Mouse (Mus musculus) left cerebral cortex, adult 18-20 months (tissue): ENCODE measurements around the gene Amdhd1. TPM values are rescaled to one million over a fixed set of nuclear protein-coding genes. Genes with fewer than 3 reads are reported as not detected.
"Not testable (repeated sequence)": the region's sequence is repeated elsewhere in the genome, so short reads cannot be mapped to it uniquely, and the experiment has no call there.

Experiments used
- DNase-seq, 2 experiments: peaks; one replicate each; pipeline ENCODE4 v3.0.0; 2021 to 2022; ENCODE audit warnings: low spot score in 2 of 2, mixed read lengths in 1 of 2
- long read RNA-seq, 2 experiments: library from polyadenylated mRNA; stranded (forward); transcript quantifications; one replicate each; pipeline ENCODE4 v2.0.0; 2021
- total RNA-seq, 2 experiments: library from RNA; stranded (reverse); gene quantifications; 2 replicates each; pipeline ENCODE4 v1.2.3; 2021

The Amdhd1 gene
- total RNA-seq: under 1 TPM; 0.40 to 0.67 TPM
- long read RNA-seq, experiment 1, partial matches to known transcripts: 1 of 1 reads
- long read RNA-seq, experiment 1, other reads (novel, unspliced or antisense): 0 of 1 reads
- long read RNA-seq, experiment 2: 0 reads

DNA sequence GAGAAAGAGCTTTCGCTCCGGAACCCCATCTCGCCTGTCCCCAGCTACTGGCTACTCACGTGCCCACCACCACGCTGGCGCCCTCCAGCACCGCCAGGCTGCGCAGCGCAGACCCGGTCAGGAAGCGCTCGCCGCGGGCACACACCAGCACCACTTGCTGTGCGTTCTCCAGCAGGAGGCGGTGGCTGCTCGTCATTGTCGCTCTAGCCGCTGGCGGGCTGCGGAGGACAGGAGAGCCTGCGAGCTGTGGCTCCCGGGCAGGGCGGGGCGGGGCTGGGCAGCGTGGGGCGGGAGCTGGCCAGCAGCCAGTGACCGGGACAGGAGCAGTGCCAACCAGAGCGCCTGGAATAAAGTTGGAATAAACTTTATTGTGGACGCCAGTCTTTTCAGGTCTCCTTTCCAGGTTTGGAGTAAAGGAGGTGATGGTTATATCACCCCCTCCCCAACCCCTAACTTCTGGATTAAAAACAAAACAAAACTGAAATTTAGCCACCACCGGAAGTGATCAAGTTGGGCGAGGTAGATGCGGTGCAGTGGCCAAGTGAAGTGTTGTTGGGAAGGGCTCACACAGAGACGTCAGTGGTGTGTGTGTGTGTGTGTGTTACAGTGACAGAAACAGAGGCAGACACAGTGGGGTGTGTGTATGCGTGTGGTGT, at the start of gene Amdhd1:
Gene Amdhd1 (minus strand): TSS at position 259 of the 656 bp plus-strand sequence.
- peak; percentile 60 to 65 for DNase-seq

DNA sequence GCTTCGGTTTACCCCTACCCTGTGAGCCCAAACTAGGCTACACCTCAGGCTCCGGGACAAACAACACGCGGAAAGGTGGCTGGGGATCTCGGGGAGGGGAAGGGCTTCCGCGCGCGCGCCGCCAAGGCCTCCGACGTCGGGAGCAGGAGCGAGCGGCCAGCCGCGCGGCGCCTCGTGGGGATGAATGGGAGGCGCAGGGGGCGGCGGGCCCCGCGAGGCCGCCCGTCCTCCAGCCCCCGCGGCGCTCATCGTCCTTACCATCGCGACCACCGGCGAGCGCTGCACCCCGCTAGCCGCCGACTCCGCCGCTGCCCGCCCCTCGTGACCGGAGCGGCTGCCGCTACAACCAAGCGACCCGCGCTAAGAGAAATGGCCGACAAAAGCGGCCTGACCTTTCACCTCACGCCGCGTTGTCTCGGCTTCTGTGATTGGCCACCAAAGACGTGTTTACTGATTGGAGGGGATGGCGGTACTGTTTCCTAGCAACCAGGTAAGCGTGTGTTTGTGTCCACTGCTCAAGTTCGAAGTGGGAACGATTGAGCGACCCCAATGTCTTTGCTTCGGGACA, 49.5 kb upstream of the Amdhd1 start, which contains the start of gene Snrpf:
Gene Snrpf (minus strand): TSS at position 426 of the 568 bp plus-strand sequence.
- DNase-seq: peak; percentile 89 to 93

DNA sequence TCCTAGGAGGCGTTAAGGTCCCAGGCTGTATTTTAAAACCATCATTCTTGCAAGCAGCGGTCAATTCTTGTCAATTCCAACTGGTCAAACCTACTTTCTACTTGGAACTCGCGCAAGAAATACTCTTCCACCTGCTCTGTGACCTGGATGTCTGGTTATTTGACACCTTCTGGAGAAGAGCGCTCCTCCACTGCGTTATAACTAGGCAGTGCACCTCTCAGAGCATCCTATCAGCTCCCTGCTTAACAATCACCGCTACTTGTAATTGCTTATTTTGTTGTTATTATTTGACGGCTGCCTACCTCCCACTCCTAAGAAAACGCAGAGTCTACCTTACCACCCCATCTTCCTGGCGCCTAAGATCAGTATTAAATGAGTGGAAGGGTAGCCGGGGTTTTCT, 49.0 kb upstream of the Amdhd1 start:
- no peak for DNase-seq

DNA sequence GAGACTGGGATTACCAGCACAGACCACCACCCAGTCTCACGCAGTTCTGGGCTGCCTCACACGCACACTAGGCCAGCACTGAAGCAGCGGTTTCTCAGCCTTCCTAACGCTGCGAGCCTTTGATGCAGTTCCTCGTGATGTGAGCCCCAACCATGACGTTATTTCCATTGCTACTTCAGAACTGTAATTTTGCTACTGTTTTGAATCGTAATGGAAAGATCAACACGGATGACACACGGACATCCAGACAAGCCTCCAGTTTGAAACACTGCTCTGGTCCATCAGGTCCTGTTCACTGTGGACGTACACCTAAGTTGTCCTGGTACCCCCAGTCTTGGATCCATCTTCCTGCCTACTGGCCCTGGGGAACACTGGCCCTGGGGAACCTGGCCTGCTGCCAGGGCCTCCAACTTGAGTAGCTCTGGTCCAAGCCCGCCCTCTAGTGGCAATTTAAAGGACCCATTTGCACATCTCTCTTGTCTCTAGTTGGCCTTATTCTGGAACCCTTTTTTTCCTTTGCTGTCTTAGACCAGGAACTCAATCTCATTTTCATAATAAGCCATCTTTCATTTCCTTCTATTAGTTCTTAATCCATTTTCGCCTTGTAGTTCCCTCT, 37.5 kb upstream of the Amdhd1 start:
- peak; percentile 73 to 80 for DNase-seq

DNA sequence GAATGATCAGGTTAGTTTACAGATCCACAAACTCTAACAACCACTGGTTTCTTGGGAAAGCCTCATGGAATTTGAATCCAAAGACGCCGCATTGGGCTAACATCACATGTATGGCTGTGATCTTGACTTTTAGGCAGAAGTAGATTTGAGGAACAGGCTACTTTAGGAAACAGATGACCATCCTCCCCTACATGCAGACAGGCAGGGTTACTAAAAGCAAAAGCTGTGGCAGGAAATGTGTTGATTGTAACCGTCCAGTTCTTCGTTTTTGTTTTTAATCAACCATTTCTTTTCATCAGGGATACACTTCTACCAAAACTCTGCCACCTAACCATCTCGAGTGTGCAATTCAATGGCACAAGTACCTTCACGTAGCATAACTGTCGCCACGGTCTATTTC, 36.1 kb upstream of the Amdhd1 start:
- DNase-seq: no peak

DNA sequence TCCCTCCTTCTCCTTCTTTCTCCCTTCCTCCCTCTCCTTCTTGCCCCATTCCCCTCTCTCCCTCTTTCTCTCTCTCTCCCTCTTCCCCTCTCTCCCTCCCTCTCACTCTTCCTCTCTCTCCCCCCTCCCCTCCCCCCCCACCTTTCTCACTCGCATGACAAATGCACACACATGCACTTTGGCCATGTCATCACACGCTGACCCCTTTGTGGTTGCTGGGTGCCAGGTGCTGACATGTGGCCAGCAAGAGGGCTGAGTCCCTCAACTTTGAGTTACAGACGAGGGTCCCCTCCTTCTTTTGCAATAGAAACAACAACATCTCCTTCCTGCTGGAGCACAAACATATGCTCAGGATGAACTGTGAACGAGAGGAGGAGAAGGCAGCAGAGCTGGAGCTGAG, 35.1 kb upstream of the Amdhd1 start:
- DNase-seq: no peak

DNA sequence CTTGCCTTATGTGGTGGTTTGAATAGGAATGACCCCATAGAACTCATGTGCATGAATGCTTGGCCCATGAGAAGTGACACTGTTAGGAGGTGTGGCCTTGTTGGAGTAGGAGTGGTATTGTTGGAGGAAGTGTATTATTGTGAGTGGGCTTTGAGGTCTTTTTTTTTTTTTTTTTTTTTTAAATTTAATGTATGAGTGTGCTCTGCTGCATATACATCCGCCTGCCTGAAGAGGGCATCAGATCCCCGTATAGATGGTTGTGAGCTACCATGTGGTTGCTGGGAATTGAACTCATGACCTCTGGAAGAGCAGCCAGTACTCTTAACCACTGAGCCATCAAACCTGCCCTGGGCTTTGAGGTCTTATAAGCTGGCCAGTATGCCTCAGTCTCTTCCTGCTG, 32.4 kb upstream of the Amdhd1 start:
- no peak for DNase-seq

DNA sequence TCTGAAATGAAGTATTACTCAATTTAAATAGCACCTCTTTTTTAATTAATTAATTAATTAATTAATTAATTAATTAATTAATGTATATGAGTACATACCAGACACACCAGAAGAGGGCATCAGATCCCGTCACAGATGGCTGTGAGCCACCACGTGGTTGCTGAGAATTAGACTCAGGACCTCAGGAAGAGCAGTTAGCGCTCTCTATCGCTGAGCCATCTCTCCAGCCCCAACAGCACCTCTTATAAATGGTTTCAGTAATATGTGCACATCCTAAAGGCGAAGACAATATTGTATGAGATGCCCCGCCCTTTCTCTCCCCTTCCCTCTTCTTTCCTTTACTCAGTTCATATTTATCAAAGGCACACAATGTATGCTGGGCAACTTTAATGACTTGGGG, 28.8 kb upstream of the Amdhd1 start:
- no peak for DNase-seq

DNA sequence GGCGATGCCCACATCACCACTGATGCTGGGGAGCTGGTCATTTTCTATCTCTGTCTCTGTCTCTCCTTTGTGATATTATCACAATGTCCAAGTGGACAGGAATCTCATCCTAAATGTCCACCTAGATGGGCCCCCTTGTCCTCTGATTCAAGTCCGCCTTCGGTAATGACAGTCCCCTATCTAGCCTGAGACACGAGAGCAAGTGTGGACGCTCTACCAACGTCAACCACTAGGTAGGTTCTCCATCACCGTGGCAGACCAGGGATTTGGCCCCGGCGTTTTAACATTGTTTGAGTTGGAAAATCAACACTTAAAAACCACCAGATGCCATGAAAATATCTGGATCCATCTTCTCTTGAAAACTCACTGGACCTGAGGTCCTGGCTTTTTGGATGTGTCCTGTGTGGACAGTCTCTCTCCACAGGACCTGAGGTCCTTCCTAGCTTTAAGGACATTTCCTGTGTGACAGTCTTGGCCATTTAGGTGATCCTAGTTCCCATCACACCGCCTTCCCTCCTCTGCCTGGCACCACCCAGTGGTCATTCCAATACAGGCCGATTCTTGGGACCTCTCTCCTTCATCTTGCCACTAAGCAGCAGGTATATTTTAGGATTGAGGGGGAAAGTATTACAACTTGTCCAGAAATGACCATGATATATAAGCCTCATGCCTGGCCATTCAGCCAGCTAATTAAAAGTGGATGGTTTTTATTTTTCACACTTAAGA, 28.2 kb upstream of the Amdhd1 start:
- DNase-seq: no peak

DNA sequence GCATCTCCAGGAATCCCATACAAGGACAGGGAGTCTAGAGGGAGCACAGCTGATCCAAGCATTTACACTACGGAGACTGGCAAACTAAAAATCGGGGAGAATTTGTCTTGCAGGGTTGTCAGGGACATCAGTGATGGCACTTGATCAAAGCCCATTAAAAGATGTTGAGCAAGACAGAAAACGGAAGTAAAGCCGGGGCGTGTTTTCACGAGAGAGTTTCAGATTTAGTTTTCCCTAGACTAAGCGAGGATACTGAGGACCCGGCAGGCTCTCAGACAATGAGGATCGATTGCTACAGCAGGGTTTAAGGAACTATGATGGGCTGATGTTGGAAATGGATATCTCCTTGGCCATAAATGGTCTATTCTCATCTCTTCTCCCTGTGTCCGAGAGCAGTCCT, 27.2 kb upstream of the Amdhd1 start:
- DNase-seq: no peak

DNA sequence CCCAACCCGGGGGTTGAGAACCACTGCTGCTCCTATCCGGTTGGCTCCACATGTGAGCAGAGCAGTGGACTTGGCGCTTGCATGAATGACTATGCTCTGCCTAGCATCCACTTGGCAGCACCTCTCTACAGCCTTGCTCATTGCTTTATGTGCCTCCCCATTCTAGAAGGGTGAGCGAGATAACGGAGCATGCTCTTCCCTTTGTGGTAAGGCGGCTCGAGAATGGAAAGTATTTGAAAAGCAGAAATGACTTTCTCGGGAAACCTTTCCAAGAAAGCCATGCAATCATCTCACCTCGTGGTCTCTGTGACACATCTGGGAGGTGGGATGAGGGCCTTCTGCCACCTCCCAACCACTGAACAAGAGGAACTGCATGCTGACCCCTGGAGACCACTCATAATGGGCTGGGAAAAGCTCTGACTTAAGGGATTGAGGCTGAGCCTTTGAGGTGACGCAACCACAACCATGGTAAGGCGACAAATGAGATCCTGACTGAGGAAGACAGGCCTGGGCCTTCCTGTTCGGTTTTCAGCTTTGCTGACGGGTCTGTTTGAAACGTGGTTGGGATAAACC, 24.8 kb upstream of the Amdhd1 start:
- no peak for DNase-seq

DNA sequence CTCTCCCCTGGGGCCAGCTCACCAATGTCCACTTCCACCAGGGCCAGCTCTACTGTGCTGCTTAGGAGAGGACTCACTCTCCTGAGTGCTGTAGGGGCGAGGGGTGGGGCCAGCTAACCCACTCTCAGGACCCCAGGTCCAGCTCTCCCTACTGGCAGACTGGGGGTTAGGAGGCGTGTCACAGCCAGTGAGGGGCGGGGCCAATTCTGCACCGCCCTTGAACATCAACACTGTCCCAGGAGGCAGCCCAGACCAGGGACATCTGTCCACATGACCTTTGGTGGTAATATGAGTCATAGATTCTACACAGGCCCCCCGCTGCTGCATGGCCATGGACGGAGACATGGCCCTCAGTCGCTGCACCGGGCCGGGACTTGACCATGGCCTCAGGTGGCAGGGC, 20.0 kb upstream of the Amdhd1 start:
- DNase-seq: no peak

DNA sequence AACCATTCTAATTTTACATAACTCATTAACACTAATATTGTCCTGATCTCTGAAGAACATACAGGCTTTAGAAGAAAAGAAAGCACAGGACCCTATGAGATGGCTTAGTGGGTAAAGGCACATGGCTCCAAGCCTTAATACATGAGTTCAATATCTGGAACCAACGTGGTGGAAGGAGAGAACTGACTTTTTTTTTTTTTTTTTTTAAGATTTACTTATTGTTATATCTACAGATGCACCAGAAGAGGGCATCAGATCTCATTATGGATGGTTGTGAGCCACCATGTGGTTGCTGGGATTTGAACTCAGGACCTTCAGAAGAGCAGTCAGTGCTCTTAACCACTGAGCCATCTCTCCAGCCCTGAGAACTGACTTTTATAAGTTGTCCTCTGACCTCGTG, 18.1 kb upstream of the Amdhd1 start:
- not testable (repeated sequence) for DNase-seq

DNA sequence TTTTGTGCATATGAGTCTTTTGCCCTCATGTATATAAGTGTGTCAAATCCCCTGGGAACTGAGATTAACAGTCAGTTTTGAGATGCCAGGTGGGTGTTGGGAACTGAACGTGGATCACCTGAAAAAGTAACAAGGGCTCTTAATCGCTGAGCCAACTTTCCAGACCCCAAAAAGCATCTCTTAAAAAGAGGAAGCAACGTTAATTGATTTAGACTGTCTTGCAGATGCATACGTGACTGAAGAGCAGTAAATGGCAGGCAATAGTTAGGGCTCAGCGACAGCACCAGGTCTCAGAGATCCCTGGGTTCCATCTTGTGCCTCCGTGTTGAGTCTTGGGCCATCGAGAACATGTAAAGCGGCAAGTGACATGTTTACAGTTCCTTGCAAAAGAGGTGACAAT, 12.8 kb upstream of the Amdhd1 start:
- no peak for DNase-seq

DNA sequence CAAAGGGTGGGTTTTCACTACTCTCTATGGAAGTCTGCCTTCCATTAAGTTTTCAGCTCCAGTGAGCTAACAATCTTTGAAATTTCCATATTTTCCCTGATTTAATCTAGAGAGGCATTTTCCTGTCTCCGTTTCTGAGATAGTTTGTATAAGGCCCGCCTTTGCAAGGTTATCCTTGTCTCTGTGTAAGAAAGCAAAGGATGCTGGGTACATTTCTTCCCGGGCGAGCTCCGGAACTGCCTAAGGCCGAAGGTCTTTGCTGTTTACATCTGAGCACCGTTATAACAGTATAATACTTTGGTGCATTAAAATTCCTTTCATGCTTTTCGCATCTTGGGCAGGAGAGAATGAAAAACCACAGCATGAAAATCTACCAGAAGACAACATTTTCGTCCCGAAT, 10.0 kb upstream of the Amdhd1 start:
- DNase-seq: no peak

DNA sequence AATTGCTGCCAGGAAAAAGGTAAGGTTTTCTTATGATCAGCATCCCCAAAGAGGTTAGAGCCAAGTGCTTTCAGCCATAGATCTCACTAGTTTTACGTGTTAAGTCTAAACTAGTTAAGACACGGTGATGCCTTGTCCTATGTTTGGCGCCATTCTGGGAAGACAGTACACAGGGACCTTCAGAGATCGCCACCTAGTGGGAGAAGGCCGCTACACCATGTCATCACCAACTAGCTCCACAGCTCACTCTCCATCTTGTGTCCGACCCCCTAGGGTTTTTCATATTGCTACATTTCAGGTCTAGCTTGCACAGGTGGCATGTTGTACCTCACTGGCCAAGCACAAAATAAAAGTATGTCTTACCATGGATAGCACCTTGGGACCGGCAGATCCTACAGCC, 9.2 kb upstream of the Amdhd1 start:
- DNase-seq: peak; percentile 76 to 83

DNA sequence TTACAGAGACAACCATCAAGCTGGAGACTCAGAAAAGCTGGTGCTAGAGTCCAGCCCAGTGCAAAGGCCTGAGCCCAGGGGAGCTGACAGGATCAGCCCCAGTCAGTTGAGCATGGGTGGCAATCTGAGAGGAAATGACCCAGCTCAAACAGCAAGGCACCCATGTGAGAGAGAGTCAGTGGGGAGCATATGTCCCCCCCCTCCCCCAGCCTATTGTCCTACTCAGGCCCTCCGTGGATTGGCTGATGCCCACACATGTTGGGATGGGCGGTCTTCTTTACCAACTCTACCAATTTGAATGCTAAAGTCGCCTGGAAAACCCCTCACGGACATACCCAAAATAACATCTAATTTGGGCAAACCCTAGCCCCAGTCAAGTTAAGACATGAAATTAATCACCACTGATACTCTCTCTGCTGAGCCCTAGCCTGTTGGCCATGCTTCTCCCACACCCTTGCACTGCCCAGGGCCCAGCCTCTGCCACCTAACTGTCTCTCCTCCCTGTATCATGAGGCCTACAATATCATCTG, 8.0 kb upstream of the Amdhd1 start:
- no peak for DNase-seq

DNA sequence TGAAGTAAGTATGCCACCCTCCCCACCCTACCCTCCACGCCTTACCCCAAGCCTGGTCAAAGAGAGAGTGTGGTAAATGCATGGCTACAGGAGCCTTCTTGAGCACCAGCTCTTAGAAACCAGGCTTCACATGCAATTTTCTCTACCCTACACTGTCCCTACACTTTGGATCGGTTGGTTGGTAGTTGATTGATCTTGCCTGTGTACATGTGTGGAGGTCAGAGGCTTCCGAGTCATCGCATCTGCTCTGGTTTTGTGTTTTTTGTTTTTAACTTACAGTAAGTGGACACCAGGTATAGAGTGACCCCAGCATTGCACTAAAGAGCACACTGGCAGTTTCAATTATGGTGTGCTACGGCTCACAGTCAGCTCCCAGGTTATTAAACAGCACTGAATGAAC, 4.3 kb upstream of the Amdhd1 start:
- DNase-seq: no peak

DNA sequence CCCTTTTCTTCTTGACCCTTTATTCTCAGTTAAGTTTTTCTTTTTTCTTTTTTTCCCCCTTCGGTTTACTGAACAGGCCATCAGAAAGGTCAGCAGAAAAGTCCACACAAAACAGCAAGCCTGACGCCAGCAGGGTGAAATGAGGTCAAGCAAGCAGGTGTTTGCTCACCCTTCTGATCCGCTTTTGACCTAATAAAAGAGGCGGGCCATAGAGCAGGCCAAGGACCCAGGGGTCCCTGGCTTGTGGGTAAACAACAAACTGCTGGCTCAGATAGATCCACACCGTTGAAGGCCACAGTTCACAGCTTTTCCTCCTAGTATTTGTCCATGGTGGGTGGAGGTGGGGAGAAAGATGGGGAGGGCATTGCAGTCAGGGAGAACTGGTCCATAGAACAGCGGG, 3.3 kb upstream of the Amdhd1 start:
- no peak for DNase-seq

DNA sequence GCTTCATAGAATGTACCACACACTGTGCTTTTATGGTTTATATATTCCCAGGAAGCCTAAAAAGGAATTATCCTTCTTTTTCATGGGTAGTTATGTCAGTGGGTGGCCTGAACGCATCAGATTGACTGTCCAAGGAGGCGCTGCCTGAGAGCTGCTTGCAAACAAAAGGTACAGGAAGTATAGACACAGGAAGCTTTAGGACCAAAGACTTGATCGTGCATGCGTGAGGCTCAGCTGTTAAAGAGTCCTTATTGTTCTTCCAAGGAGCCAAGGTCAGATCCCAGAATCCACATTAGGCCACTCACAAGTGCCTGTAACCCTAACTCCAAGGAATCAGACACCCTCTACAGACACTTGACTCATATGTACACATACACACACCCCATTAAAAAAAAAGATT, 2.5 kb upstream of the Amdhd1 start:
- DNase-seq: no peak

DNA sequence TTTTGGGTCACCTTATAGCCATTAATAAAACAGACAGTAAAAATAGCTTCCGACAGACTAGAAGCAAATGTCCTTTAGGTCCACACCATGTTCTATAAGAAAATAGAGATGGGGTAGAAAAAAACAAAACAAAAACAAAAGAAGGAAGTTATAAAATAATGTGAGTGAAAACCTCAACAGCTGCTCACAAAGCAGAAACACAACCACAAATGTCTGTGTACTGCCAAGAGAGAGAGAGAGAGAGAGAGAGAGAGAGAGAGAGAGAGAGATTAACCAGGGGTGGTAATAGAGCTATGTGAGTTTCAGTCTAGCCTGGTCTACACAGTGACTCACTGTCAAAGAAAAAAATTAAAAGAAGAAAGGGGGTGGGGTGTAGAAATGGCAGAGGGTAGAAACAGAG, 1.8 kb upstream of the Amdhd1 start:
- DNase-seq: no peak
